Comparison of ENCODE assay signal across 8 mouse cellular contexts in genomic region chr12:100726651-100727050, GRCm38 (mm10). TPM values are rescaled to one million over a fixed set of nuclear protein-coding genes. Genes with fewer than 3 reads are reported as not detected.
DNase-seq lines count a peak whose midpoint lies in the region; ATAC-seq lines count a peak whose summit lies in the region.

Rps6ka5 (minus strand) TSS chr12:100726983.

- H3K4me1 ChIP-seq in heart, embryonic 15.5 days (replicated peaks): peaks cover 17% of the 10 kb centered on the region
- peaks cover 13% of the 10 kb centered on the region for H3K4me1 ChIP-seq in limb, embryonic 12.5 days (replicated peaks)
- H3K4me1 ChIP-seq in stomach, embryonic 16.5 days (ENCODE audit: control insufficient read depth, insufficient read depth, low read length): peaks cover 7% of the 10 kb centered on the region; the same call in 1 of the 2 replicates

- H3K9me3 ChIP-seq in heart, embryonic 15.5 days (replicated peaks): no peaks in the 10 kb centered on the region
- no peaks in the 10 kb centered on the region for H3K9me3 ChIP-seq in limb, embryonic 12.5 days
- no peaks in the 10 kb centered on the region for H3K9me3 ChIP-seq in stomach, embryonic 16.5 days (replicated peaks; ENCODE audit: control insufficient read depth, low read length)

- H3K9ac ChIP-seq in heart, embryonic 15.5 days: no peak within 1 kb of the TSS
- no peak within 1 kb of the TSS for H3K9ac ChIP-seq in limb, embryonic 12.5 days (replicated peaks)
- H3K9ac ChIP-seq in stomach, embryonic 16.5 days (ENCODE audit: low read length): no peak within 1 kb of the TSS

- DNase-seq in cerebellum, adult 9-11 months: peak; percentile 30
- no peak for DNase-seq in cerebellum, postnatal 4 days (ENCODE audit: low spot score in 2 of 2)
- DNase-seq in frontal cortex, postnatal 10 days (ENCODE audit: low spot score in 2 of 2): no peak
- DNase-seq in frontal cortex, postnatal 25 days (ENCODE audit: low spot score in 2 of 2): no peak

- WGBS in heart, embryonic 15.5 days: 91% methylated on average over 4 of the region's 4 CpGs
- 98% methylated on average over 4 of the region's 4 CpGs for WGBS in limb, embryonic 12.5 days
- 93% methylated on average over 4 of the region's 4 CpGs for WGBS in stomach, embryonic 16.5 days

- H3K27ac ChIP-seq in heart, embryonic 15.5 days: no peak within 1 kb of the TSS
- H3K27ac ChIP-seq in limb, embryonic 12.5 days: no peak within 1 kb of the TSS
- H3K27ac ChIP-seq in stomach, embryonic 16.5 days (ENCODE audit: low read length): no peak within 1 kb of the TSS

- H3K36me3 ChIP-seq in heart, embryonic 15.5 days: no peaks in the 10 kb centered on the region
- H3K36me3 ChIP-seq in limb, embryonic 12.5 days: no peaks in the 10 kb centered on the region
- H3K36me3 ChIP-seq in stomach, embryonic 16.5 days (ENCODE audit: control insufficient read depth, insufficient read depth, low read length): no peaks in the 10 kb centered on the region

- H3K27me3 ChIP-seq in heart, embryonic 15.5 days: no peaks in the 10 kb centered on the region
- H3K27me3 ChIP-seq in limb, embryonic 12.5 days: no peaks in the 10 kb centered on the region
- no peaks in the 10 kb centered on the region for H3K27me3 ChIP-seq in stomach, embryonic 16.5 days (ENCODE audit: control insufficient read depth, insufficient read depth, low read length)

- no peak for ATAC-seq in common myeloid progenitor, adult 5-6 weeks (replicated peaks; ENCODE audit: low read depth, poor library complexity, severe bottlenecking)
- ATAC-seq in heart, embryonic 15.5 days (replicated peaks; ENCODE audit: insufficient number of reproducible peaks, insufficient read depth, low FRiP score, low read depth): no peak
- ATAC-seq in limb, embryonic 12.5 days (ENCODE audit: insufficient number of reproducible peaks, insufficient read depth, low FRiP score, low TSS enrichment, low read depth): no peak
- no peak for ATAC-seq in stomach, embryonic 16.5 days (ENCODE audit: insufficient read depth, low FRiP score)

- H3K4me2 ChIP-seq in heart, embryonic 15.5 days: peak within 1 kb of the TSS; percentile 63
- H3K4me2 ChIP-seq in limb, embryonic 12.5 days: peak within 1 kb of the TSS; percentile 87
- peak within 1 kb of the TSS; percentile 68 for H3K4me2 ChIP-seq in stomach, embryonic 16.5 days (ENCODE audit: low read depth, low read length)

- peak within 1 kb of the TSS; percentile 92; the same call in 1 of the 2 replicates for H3K4me3 ChIP-seq in heart, embryonic 15.5 days
- peak within 1 kb of the TSS; percentile 73; the same call in 1 of the 2 replicates for H3K4me3 ChIP-seq in limb, embryonic 12.5 days (replicated peaks)
- H3K4me3 ChIP-seq in stomach, embryonic 16.5 days (replicated peaks; ENCODE audit: low read length): no peak within 1 kb of the TSS

RNA-seq across cellular contexts. Expression of gene Rps6ka5, which starts in this region (rescaled TPM):
- total RNA-seq in common myeloid progenitor, adult 5-6 weeks (2017): 43.1 and 47.1 TPM in 2 replicates
- polyA plus RNA-seq in heart, embryonic 15.5 days (2015; fragmentation: Nextera tagmentation; extraction: Ambion mirVana): 3.9 and 4.7 TPM in 2 replicates
- 6.6 TPM in 2 replicates for polyA plus RNA-seq in limb, embryonic 12.5 days (2016; fragmentation: Nextera tagmentation; extraction: Ambion mirVana)
- 3.0 and 3.6 TPM in 2 replicates for polyA plus RNA-seq in stomach, embryonic 16.5 days (2015; fragmentation: Nextera tagmentation; extraction: Ambion mirVana)
